Mouse (Mus musculus): ENCODE results near the gene Stx1a.
A peak's percentile ranks its signal among the peaks of the same experiment; 100 is the strongest.

Gene Stx1a

DNA sequence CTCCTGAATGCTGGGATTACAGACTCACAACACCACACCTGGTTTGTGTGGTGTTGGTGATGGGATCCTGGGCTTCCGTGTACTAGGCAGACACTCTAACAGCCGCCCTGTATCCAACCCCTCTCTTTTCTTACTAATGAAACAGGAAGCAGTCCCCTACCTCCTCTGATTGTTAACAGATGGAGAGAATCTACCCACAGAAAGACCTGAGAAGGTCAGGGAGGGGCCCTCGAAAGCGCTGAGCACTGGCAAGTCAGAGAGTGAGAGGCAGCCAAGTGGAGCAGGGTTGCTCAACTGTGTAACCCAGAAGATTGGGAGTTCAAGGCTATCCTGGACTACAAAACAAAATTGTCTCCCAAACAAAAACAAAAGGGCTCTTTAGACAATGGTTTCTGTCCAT, 63.6 kb downstream of the Stx1a start:
- no peak for DNase-seq (ENCODE audit: low spot score)

- peak; percentile 12 for DNase-seq (ENCODE audit: low spot score)
Observed at GRCm38 (mm10) chr5:135089653-135090052, 66.4 kb downstream of the Stx1a start, which contains the start of gene Mlxipl. Gene Mlxipl, plus strand, starts transcription at chr5:135089890.
